Mouse (Mus musculus) kidney, postnatal 25 days (tissue): ENCODE measurements around the gene Pdia6.

Experiments
- DNase-seq, 2 experiments: peaks; one replicate each; pipeline ENCODE4 v3.0.0; 2021; ENCODE audit warnings: mixed read lengths in 2 of 2

Gene Pdia6

DNA sequence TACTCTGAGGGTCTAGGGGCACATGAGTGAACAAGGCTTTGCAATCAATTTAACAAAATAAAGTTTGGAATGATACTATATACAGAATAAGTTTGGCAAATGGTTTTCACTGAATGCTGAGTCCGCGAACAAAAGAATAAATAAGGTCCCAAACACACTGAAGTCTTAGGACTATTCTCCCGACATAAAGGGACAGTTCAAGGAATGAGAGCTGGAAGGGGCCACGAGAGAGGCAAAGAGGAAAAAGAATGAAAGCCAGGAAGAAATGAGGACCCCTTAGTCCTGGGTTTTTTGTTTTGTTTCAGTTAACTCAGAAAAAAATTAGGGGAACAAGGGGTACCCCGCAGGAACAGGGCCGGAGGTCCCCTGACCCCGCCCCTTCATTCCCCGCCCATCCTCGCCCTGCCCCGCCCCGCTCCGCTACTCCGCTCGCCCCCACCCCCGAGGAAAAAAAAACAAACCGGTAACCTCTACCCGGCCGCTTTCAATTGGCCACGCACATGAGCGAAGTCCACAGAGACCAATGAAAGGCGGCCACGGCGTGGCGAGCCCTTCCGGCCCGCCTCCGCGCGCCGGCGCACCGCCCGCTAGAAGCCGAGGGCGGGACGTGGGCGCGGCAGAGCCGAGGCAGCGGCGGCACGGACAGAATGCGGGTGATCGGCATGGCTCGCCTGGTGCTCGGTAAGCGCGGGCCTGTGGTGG lies at the start of gene Pdia6:
Gene Pdia6, plus strand, starts transcription at position 575 of the 702 bp plus-strand sequence.
- DNase-seq = peak; percentile 95 to 96

DNA sequence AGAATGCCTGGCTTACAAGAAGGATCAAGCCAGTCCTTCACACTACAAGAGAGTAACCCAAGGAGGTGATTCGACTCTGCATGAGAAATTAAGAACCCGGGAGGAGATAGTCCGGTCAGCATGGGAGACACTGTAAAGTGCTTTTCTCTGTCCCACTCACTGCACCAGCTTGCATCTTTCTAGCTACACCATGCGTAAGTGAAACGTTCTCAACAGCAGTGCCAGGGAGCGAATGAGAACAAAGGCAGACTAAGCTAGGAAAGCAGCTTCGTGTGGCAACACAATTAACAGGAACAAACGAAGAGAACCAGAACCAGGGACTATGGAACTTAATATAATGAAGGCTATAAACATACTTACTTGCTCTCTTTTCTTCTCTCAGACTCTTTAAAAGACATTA lies 48.0 kb upstream of the Pdia6 start:
- no peak for DNase-seq

DNA sequence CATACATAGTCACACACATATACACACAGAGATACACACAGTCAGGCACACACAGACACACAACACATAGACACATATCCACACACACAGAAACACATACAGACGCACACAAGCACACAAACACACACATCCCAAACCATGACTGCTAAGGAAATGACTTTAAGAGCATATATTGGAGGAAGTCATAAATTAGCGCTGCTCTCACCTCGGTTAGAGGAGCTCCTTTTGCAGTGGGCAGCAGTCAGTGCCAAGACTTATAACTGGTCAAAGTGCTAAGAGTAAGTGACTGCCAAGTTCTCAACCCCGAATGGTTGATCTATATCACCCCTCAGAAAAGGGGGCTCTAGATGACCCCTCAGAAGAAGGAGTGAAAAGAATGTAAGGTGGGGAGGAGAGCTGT lies 47.2 kb upstream of the Pdia6 start:
- no peak for DNase-seq

DNA sequence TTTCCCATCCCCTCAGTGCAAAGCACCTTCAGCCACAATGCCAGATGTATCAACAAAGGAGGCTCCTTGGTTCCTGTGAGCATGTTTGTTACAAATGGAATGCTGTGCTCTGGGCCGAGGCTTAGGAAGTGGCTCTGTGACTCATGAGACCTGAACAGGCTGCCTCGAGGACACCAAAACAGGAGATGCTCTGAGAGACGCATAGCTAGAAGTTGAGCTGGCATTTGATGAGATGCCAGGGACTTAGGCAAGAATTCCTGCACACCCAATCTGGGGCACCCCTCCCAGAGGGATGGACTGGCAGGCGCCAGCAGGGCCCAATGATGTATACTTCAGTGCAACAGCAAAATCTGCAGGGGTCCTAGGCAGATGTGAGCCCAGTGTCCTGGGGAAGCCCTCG lies 45.7 kb upstream of the Pdia6 start:
- no peak for DNase-seq

DNA sequence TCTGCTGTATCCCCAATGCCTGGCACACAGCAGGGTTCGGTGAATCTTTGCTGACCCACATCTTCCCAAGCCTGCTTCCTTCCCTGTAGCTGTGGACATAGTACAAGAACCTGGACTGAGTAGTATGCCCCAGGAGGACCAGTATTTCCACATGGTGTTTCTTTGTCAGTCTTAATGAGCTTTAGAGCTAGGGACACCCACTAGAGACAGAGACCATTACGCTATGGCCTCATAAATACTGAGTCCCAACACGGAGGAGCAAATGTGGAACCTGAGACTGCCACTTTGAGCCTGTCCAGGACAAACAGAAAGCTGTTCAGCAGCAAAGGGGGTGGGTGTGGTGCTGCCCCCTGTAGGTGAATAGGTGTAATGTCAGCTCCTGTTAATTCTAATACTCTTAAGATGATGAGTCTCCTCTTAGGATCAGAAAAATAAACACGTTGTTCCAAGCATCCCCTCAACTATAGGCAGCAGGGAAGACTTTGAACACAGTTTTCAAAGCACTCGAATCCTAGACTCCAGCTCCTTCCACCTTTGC lies 44.4 kb upstream of the Pdia6 start:
- no peak for DNase-seq

DNA sequence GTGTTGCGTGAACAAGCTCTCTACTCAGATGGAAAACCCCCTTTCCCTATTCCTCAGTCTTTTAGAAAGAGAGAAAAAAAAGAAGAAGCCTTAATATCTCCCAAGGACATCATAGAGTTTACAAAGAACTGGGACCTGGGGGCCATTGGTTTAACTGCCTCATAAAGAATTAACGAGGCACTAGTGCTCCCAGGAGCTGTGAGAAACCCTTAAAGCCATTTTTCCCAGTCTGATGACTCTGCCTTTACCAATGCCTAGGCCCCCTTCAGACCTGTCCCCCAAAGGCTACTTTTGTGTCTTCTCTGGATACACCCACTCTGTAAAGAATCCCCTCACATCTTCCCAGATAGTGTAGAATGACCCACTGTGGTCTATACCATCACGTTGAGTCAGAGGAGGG lies 43.3 kb upstream of the Pdia6 start:
- no peak for DNase-seq

DNA sequence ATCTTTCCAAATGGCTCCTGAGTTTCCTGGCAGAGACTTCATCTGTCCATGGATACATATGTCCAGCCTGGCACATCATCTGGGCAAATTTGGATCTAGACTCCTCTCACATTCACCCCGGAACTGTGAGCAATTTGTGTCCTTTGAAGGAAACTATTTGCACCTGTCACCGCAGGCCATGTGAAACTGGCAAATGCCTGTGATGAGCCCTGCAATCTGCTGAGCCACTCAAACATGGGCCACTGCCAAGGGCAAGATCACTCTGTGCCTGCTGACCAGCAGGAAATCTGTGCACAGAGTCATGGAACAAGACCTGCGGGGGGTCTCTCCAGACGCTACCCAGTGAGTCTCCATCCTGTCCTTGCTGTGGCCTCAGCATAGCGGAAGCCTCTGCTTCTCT lies 41.3 kb upstream of the Pdia6 start:
- DNase-seq = no peak

DNA sequence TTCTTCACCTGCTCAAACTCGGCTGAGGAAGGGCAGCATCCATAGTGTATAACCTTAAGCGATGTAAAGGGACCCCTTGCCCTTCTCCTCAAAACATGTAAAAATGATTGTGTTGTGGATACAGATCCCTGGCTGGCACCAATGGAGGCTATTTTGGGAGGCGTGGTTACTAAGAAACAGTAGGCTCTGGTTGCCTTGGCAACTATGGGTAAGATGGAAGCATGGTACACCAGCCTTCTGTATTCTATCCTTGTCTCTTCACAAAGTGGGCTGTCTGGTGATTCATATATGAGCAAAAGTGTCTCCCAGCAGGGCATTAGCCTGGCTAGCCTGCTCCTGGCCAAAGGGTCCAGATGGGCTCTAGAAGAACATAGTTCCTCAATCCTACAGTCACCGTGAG lies 38.4 kb upstream of the Pdia6 start:
- no peak for DNase-seq

DNA sequence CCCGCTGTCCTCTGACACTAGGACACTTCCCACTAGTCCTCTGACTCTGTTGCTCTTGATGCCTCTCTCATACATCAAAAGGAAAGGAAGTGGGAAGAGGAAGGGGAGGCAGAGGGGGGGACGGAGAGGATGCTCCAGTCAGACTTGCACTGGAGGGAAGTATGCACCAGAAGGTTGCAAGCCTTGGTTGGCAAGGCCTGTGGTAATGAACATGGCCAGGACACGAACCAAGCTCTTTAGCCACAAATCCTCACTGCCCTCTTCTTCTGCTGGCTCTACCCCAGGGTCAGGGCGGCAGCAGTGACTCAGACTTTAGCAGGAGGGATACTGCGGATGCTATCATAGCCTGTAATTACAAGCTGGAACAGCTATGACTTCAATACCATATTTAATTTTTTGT lies 35.8 kb upstream of the Pdia6 start:
- no peak for DNase-seq

DNA sequence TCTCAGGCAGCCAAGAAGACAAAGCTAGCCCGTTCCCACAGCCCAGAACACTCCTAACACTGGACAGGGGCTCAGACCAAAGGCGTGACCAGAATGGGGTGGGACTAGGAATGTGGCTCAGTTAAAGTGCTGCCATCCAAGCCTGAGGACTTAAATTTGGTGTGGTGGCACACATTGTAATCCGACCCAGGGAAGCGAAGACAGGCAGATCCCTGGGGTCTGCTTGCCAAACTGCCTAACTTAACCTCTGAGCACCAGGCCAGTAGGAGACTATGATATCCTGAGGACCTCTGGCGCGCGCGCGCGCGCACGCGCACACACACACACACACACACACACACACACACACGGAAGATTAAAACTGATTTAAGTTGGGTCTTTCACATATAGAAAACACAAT lies 34.8 kb upstream of the Pdia6 start:
- no peak for DNase-seq

DNA sequence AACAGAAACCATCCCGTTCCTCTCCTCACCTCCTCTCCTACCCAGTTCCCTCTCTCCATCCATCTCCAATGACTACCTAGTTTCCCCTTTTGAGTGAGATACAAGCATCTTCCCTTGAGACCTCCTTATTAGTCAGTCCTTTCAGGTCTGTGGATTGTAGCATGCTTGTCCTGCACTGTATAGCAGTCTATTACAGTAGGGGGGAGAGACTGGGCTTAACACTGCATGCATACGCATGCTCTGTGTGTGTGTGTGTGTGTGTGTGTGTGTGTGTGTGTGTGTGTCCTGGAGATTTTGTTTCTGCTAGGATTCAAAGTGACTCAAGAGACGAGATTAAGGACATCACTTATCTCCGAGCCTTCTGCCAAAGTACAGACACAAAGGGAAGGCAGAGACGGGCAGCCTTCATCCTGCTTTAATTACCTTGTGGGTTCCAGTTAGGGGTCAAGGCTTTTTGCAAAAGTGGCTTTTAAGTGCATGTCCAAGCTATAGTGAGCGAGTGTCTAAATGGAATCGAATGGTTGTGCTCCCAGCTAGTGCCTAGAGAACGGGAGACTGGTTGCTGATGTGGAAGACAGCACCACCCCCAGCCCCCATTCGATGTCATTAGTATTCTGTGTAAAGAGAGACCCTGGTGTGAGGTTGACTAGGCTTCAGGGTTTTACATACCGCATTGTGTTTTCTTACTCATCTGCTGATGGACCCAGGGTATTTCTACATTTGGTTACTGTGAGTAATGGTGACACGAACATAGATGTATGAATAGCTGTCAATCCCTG lies 30.6 kb upstream of the Pdia6 start:
- no peak for DNase-seq

DNA sequence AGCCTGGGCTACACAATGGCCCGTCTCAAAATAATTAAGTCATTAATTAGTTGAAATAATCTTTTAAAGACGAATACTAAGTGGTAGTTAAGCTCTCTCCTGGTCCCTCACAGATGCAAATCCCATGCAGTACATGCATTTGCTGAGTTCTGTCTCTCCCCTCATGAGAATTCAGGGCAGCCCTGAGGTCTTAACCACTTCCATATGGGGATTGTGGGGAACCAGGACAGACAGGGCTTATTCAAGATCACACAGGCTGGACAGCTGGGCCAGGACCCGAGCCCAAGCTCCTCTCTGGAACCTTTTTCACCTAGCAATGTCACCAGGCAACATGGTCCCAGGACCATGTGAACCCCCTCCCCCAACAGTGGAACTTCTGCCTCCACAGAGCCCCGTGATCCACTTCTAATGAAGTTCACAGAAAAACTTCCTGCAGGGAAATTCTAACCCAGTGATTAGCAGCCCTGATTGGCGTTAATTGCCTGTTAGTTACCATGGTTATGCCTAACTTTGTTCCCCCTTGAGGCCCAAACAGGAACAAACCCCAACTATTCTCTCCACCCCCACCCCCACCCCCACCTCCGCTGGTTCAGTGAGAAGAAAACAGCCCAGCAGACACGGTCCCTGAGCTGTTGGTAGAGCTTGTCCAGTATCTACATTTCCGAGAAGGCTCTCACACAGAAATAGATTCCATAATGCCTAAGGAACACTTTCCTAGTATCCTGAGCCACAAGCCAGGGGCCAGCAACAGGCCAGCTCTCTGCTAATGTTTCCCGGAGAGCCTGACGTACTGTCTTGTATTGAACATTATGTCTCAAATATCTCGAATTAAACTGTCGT lies 27.5 kb upstream of the Pdia6 start:
- no peak for DNase-seq

DNA sequence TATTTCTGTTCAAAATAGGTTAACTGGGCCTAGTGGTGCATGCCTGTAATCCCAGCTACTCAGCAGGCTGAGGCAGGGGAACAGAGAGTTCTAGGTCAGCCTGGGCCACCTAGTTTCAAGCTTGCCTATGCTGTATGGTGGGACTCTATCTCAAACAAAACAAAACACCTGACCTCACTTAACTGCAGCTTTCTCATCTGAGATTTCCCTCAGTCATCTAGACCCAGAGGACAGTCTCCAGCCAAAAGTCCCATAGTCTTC lies 27.0 kb upstream of the Pdia6 start:
- DNase-seq = no peak

DNA sequence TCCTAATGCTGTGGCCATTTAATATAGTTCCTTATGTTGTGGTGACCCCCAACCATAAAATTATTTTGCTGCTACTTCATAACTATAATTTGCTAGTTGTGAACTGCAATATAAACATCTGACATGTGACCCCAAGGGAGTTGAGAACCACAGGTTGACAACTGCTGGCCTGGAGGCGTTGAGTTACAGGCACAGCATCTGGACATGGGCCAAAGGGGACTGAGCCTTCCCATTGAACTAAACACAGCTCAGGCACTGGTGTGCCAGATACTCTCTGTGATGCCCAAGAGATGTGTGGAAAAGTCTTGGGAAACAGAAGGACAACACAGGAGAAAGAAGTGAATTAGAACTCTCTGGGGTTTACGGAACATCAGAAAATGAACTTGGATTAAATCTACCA lies 25.3 kb upstream of the Pdia6 start:
- DNase-seq = no peak

DNA sequence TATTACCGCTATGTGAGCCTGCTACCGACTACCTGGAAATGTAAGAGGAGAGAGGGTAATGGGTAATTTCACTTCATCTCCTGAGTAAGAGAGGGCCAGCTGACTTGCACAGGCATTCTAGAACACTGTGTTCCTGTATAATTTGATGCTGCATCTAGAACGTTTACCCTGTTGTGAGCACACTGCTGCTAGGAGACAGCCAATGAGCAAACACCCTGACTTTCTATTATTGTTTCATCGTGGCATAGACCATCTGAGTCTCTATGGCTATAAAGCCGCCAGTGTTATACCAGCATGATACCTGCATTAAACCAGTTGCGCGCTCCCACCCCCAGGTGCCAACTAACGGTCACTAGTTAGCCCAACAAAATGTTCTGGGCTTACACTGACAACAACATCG lies 24.7 kb upstream of the Pdia6 start:
- no peak for DNase-seq

DNA sequence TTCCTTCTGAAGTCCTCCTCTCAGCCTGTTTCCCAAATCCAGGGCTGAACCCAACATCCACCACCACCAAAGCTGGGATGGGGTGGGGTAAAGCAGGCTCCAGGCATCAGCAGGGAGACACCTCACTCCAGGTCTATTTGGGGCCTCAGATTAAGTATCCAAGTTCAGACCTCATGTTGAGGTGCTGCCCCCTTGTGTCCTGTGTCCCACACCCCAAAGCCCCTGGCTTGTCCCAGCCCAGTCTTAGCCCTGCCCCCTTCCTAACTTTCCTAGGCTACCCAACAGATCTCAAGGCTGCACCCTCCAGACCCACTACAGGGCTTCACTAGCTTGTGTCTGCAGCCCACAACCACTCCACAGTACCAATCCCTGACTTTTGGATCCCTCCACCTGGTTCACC lies 24.3 kb upstream of the Pdia6 start:
- no peak for DNase-seq

DNA sequence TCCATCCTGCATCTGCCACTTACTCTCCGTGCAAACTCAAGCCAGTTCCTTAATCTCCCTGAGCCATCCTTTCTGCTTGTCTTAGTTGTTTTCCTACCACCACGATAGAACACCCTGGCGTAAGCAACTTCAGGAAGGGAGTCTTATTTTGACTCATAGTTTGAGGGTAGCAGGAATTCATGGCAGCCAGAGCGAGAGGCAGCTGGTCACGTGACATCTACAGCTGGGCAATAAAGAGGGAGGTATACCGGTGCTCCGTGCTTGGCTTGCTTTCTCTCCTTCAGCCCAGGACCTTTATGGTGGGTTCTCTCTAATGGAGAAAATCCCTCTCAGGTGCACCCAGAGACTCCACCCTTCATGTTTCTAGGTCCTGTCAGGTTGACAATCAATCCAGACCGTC lies 15.4 kb upstream of the Pdia6 start:
- peak in 1 of 2 experiments; percentile 13 for DNase-seq

DNA sequence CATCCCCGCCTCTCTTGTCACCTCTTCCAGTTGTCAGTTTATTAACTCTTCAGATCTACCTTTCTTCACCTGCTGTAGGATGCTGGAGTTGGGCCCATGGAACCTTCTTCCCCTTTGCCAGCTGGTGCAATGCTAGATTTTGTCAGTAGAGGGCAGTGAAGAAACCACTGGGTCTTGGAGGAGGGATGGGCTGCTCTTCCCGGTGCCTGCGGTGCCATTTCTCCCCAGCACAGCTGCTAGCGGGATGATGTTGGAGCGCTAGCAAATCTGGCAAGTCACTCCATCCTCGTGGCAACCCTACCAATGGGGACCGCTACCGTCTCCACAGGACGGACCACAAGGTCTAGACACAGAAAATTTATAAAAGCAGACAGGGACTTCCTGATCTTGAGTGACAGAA lies 13.3 kb upstream of the Pdia6 start:
- peak; percentile 56 to 74 for DNase-seq

DNA sequence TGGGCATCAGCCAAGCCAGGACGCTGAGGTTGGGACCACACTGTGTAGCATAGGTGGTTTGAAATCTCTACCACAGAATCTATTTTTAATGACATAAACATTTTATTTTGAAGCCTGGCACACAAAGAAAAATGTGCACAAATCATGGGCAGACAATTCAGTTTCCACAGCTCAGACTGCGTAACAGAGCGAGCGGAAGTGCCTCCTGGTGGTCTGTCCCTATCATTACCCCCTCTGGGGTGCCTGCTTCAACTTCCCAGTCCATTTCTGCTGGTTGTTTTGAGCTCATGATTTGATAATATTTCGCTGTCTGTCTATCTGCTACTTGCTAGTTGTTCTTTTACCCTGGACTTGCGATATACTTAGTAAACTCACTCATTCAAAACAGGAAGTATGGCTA lies 10.7 kb upstream of the Pdia6 start:
- peak in 1 of 2 experiments; percentile 17 for DNase-seq

DNA sequence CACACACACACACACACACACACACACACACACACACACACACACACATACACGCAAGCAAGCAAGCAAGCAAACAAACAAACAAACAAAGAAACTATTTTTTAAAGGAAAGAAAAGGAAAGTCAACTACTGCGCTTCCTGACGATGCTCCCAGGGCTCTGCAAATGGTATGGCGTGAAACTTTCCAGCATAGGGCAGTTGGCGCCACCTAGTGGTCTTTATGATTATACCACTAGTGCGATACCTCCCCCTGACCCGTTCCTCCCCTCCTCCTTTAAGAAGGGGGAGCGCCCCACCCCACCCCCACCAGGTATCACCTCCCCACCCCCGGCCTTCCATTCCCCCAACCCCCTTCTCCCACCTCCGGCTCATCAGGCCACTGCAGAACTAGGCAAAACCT lies 9.4 kb upstream of the Pdia6 start:
- DNase-seq = peak in 1 of 2 experiments; percentile 73

DNA sequence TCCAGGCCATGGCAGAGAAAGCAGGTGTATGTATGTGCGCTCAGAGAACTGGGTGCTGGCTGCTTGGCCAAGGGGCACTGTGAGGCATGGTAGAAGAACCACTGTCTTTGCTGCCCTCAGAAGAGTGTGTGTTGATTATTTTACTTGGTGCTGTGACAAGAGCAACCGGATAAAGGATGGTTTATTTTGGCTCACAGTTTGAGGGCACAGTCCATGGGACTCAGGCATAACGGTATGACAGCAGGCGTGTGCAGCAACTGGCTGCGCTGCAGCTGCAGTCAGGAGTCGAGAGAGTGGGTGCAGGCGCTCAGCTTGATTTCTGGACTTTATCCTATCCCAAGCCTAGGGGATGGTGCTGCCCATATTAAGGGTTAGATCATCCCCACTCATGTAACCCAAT lies 7.9 kb upstream of the Pdia6 start:
- DNase-seq = no peak

DNA sequence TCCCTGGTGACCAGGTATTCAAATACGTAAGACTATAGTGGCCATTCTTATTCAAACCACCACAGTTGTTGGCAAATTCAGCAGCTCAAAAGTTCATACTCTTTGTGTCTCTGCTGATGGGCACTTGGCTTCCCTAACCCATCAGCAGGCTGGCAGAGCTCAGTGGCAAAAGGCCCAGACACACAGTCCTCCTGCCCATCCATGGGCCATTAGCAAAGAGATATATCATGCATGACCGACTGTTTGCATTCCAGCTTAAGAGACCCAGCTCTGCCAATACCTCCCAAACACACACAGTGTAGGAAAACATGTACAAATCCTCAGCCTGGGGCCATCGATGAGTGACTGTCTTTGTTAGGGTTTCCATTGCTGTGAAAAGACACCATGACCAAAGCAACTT lies 5.3 kb upstream of the Pdia6 start:
- no peak for DNase-seq

DNA sequence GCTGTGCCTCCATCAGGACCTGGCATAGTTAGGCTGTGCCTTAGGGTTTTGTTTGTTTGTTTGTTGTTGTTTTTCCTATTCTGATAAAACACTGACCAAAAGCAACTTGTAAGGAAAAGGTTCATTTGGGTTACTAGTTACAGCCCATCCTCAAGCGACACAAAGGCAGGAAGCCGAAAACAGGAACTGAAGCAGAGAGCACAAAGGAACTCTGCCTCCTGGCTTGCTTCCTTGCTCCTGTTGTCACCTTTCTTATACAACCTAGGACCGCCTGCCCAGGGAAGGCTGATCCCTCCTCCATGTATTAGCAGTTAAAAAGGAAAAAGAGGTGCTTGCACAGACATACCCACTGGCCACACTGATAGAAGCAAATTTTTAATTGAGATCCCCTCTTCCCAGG lies 2.5 kb upstream of the Pdia6 start:
- DNase-seq = no peak

DNA sequence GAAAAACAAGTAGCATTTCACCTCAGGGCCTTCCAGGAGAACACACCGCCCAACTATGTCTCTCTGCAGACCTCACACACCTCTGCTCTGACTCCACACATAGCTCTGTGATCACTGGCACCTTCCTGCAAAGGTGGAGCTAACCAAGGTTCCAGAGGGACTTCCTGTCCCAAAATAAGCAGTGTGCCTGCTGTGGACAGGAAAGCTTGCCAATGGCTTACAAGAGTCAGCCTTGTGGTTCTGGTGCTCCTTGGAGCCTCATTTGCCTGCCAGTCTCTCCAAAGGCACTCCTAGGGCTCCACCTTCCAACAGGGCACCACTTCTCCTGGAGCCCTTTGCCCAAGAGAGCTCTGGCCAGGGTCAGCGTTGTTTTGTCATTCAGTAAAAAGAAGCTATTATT lies 1.5 kb upstream of the Pdia6 start:
- DNase-seq = no peak
